Mouse (Mus musculus) forebrain, embryonic 14.5 days (tissue): ENCODE measurements around the gene Tgfbr2. TPM values are rescaled to one million over a fixed set of nuclear protein-coding genes. Genes with fewer than 3 reads are reported as not detected.
A peak's percentile ranks its signal among the peaks of the same experiment; 100 is the strongest.

Experiments used
- ATAC-seq: fragments of 200-750 bp; cut with Nextera tagmentation; 2 replicates; pipeline ENCODE4 v1.8.0; 2017; ENCODE audit warnings: mild to moderate bottlenecking, moderate library complexity
- DNase-seq: peaks from one replicate; pipeline ENCODE4 v3.0.0-alpha.2; 2015; ENCODE audit warnings: low spot score
- H3K27ac ChIP-seq: fragments of 300-500 bp; sonication (generic); 2 replicates; pipeline ENCODE4 v1.5.1; 2014; ENCODE audit warnings: low read depth, mild to moderate bottlenecking, control low read depth, low read length, moderate library complexity
- H3K27me3 ChIP-seq: fragments of 300-500 bp; sonication (generic); replicated peaks from 2 replicates; pipeline ENCODE4 v1.6.1; 2014; ENCODE audit warnings: low read length, control low read depth, mixed read lengths; ENCODE audit not compliant: control insufficient read depth, insufficient read depth
- H3K36me3 ChIP-seq: fragments of 300-500 bp; sonication (generic); 2 replicates; pipeline ENCODE4 v1.6.1; 2014; ENCODE audit warnings: low read length, control low read depth; ENCODE audit not compliant: control insufficient read depth, insufficient read depth
- H3K4me1 ChIP-seq: fragments of 300-500 bp; sonication (generic); 2 replicates; pipeline ENCODE4 v1.6.1; 2014; ENCODE audit warnings: antibody characterized with exemption, low read length, control low read depth; ENCODE audit not compliant: control insufficient read depth, insufficient read depth
- H3K4me2 ChIP-seq: fragments of 300-500 bp; sonication (generic); 2 replicates; pipeline ENCODE4 v1.6.1; 2014; ENCODE audit warnings: mild to moderate bottlenecking, control low read depth, low read length
- H3K4me3 ChIP-seq: fragments of 300-500 bp; sonication (generic); 2 replicates; pipeline ENCODE4 v1.5.1; 2014; ENCODE audit warnings: low read depth, low read length, control low read depth
- H3K9ac ChIP-seq: fragments of 300-500 bp; sonication (generic); 2 replicates; pipeline ENCODE4 v1.6.1; 2014; ENCODE audit warnings: mild to moderate bottlenecking, low read length, control low read depth, moderate library complexity
- H3K9me3 ChIP-seq: fragments of 300-500 bp; sonication (generic); replicated peaks from 2 replicates; pipeline ENCODE4 v1.6.1; 2016; ENCODE audit warnings: low read length, control low read depth, mixed read lengths; ENCODE audit not compliant: control insufficient read depth
- WGBS: fragments of 180-500 bp; shearing (Covaris S2); extraction: QIAGEN DNeasy Blood & Tissue Kit; methylation state at CpG from one replicate; pipeline ENCODE4 v1.1.7; 2014; 5-methylcytosine and 5-hydroxymethylcytosine counted together
- polyA plus RNA-seq: library from polyadenylated mRNA; unstranded; fragments of >200 nt; fragmentation: Nextera tagmentation; extraction: Ambion mirVana; gene quantifications from 2 replicates; pipeline ENCODE4 v1.2.1, GENCODE M21; 2014

Gene Tgfbr2
- polyA plus RNA-seq, 1 experiment from 2014 or later, result 5.5 TPM

- Histone ChIP-seq H3K4me2 (no peak overlapping the region), H3K4me3 (no peak overlapping the region), H3K4me1 (no peaks in the 10 kb centered on the region), H3K27ac (no peak overlapping the region), H3K27me3 (no peaks in the 10 kb centered on the region), H3K9me3 (no peaks in the 10 kb centered on the region), H3K9ac (no peak overlapping the region), H3K36me3 (no peaks in the 10 kb centered on the region)
- 90% methylated on average over 5 of the region's 5 CpGs for WGBS
- ATAC-seq (no peak), DNase-seq (no peak)
Observed at GRCm38 (mm10) chr9:116156501-116156900, 18.7 kb downstream of the Tgfbr2 start.

GRCm38 (mm10) chr9:116152878-116153277 lies 22.3 kb downstream of the Tgfbr2 start:
- ATAC-seq (no peak), DNase-seq (no peak)
- H3K9me3 ChIP-seq, result no peaks in the 10 kb centered on the region
- no peak overlapping the region for H3K27ac ChIP-seq
- 79% methylated on average over 4 of the region's 4 CpGs for WGBS
- H3K27me3 ChIP-seq, result no peaks in the 10 kb centered on the region
- no peak overlapping the region for H3K4me3 ChIP-seq
- H3K4me2 ChIP-seq, result no peak overlapping the region
- no peaks in the 10 kb centered on the region for H3K36me3 ChIP-seq
- H3K9ac ChIP-seq, result no peak overlapping the region
- no peaks in the 10 kb centered on the region for H3K4me1 ChIP-seq

GRCm38 (mm10) chr9:116150725-116151396 lies 24.3 kb downstream of the Tgfbr2 start:
- no peak overlapping the region for H3K27ac ChIP-seq
- WGBS, result 7% methylated on average over 7 of the region's 7 CpGs
- no peak overlapping the region for H3K9ac ChIP-seq
- no peaks in the 10 kb centered on the region for H3K27me3 ChIP-seq
- DNase-seq (peak; percentile 33), ATAC-seq (peak; percentile 32; the same call in 1 of the 2 replicates)
- H3K4me1 ChIP-seq, result no peaks in the 10 kb centered on the region
- no peaks in the 10 kb centered on the region for H3K9me3 ChIP-seq
- H3K4me2 ChIP-seq, result no peak overlapping the region
- no peak overlapping the region for H3K4me3 ChIP-seq
- no peaks in the 10 kb centered on the region for H3K36me3 ChIP-seq

GRCm38 (mm10) chr9:116148809-116149208 lies 26.4 kb downstream of the Tgfbr2 start:
- Histone ChIP-seq H3K9ac (no peak overlapping the region), H3K4me3 (no peak overlapping the region), H3K4me1 (no peaks in the 10 kb centered on the region), H3K4me2 (no peak overlapping the region), H3K36me3 (no peaks in the 10 kb centered on the region), H3K27ac (no peak overlapping the region), H3K27me3 (no peaks in the 10 kb centered on the region), H3K9me3 (no peaks in the 10 kb centered on the region)
- ATAC-seq, result no peak
- WGBS, result 96% methylated on average over 7 of the region's 7 CpGs
- DNase-seq, result no peak

GRCm38 (mm10) chr9:116146235-116146634 lies 28.9 kb downstream of the Tgfbr2 start:
- H3K4me3 ChIP-seq, result no peak overlapping the region
- DNase-seq (no peak), ATAC-seq (no peak)
- H3K4me1 ChIP-seq, result no peaks in the 10 kb centered on the region
- no peak overlapping the region for H3K9ac ChIP-seq
- no peaks in the 10 kb centered on the region for H3K36me3 ChIP-seq
- H3K9me3 ChIP-seq, result no peaks in the 10 kb centered on the region
- H3K27me3 ChIP-seq, result no peaks in the 10 kb centered on the region
- 75% methylated on average over 9 of the region's 9 CpGs for WGBS
- H3K4me2 ChIP-seq, result no peak overlapping the region
- no peak overlapping the region for H3K27ac ChIP-seq

GRCm38 (mm10) chr9:116145231-116145641 lies 29.9 kb downstream of the Tgfbr2 start:
- Histone ChIP-seq H3K27ac (no peak overlapping the region), H3K27me3 (no peaks in the 10 kb centered on the region), H3K4me1 (no peaks in the 10 kb centered on the region), H3K9ac (no peak overlapping the region), H3K9me3 (no peaks in the 10 kb centered on the region), H3K4me3 (no peak overlapping the region), H3K36me3 (no peaks in the 10 kb centered on the region), H3K4me2 (no peak overlapping the region)
- 73% methylated on average over 10 of the region's 10 CpGs for WGBS
- no peak for DNase-seq
- ATAC-seq, result no peak

- 88% methylated on average over 6 of the region's 6 CpGs for WGBS
- Histone ChIP-seq H3K9ac (no peak overlapping the region), H3K27ac (no peak overlapping the region), H3K27me3 (no peaks in the 10 kb centered on the region), H3K4me1 (no peaks in the 10 kb centered on the region; the same call in 1 of the 2 replicates), H3K4me2 (no peak overlapping the region), H3K36me3 (no peaks in the 10 kb centered on the region), H3K4me3 (no peak overlapping the region), H3K9me3 (no peaks in the 10 kb centered on the region)
- DNase-seq (no peak), ATAC-seq (no peak)
Observed at GRCm38 (mm10) chr9:116140422-116140821, 34.7 kb downstream of the Tgfbr2 start.

GRCm38 (mm10) chr9:116139549-116139948 lies 35.6 kb downstream of the Tgfbr2 start:
- Histone ChIP-seq H3K36me3 (no peaks in the 10 kb centered on the region), H3K9me3 (no peaks in the 10 kb centered on the region), H3K4me2 (no peak overlapping the region), H3K4me1 (no peaks in the 10 kb centered on the region; the same call in 1 of the 2 replicates), H3K27ac (no peak overlapping the region), H3K9ac (no peak overlapping the region), H3K4me3 (no peak overlapping the region), H3K27me3 (no peaks in the 10 kb centered on the region)
- no peak for DNase-seq
- ATAC-seq, result no peak
- WGBS, result 83% methylated on average over 7 of the region's 7 CpGs

- no peak overlapping the region for H3K9ac ChIP-seq
- no peak overlapping the region for H3K4me2 ChIP-seq
- no peaks in the 10 kb centered on the region for H3K36me3 ChIP-seq
- ATAC-seq (peak; percentile 65), DNase-seq (peak; percentile 70)
- no peaks in the 10 kb centered on the region for H3K27me3 ChIP-seq
- H3K9me3 ChIP-seq, result no peaks in the 10 kb centered on the region
- no peak overlapping the region for H3K4me3 ChIP-seq
- H3K27ac ChIP-seq, result no peak overlapping the region
- H3K4me1 ChIP-seq, result no peaks in the 10 kb centered on the region; the same call in 1 of the 2 replicates
- WGBS, result 58% methylated on average over 11 of the region's 11 CpGs
Observed at GRCm38 (mm10) chr9:116138595-116139134, 36.5 kb downstream of the Tgfbr2 start.
